Mouse (Mus musculus) embryonic facial prominence, embryonic 10.5 days (tissue): Measurements from ENCODE around the gene Sipa1. TPM values are rescaled to one million over a fixed set of nuclear protein-coding genes. Genes with fewer than 3 reads are reported as not detected.

Experiments used
- DNase-seq: peaks from one replicate; pipeline ENCODE4 v3.0.0-alpha.2; 2017; ENCODE audit warnings: low spot score
- H3K27ac ChIP-seq: fragments of 300-500 bp; sonication (generic); replicated peaks from 2 replicates; pipeline ENCODE4 v1.5.1; 2016; ENCODE audit warnings: mild to moderate bottlenecking
- H3K27me3 ChIP-seq: fragments of 300-500 bp; sonication (generic); replicated peaks from 2 replicates; pipeline ENCODE4 v1.6.1; 2016; ENCODE audit warnings: low read depth, mild to moderate bottlenecking; ENCODE audit not compliant: poor library complexity, severe bottlenecking
- H3K36me3 ChIP-seq: fragments of 300-500 bp; sonication (generic); replicated peaks from 2 replicates; pipeline ENCODE4 v1.6.1; 2016; ENCODE audit warnings: mild to moderate bottlenecking, moderate library complexity
- H3K4me1 ChIP-seq: fragments of 300-500 bp; sonication (generic); 2 replicates; pipeline ENCODE4 v1.6.1; 2016
- H3K4me3 ChIP-seq: fragments of 300-500 bp; sonication (generic); 2 replicates; pipeline ENCODE4 v1.5.1; 2016; ENCODE audit warnings: mild to moderate bottlenecking, moderate library complexity
- H3K9me3 ChIP-seq: fragments of 300-500 bp; sonication (generic); 2 replicates; pipeline ENCODE4 v1.6.1; 2016; ENCODE audit warnings: mild to moderate bottlenecking
- WGBS: fragments of 180-500 bp; shearing (Covaris S2); methylation state at CpG from one replicate; pipeline ENCODE4 v1.1.7; 2016; 5-methylcytosine and 5-hydroxymethylcytosine counted together
- polyA plus RNA-seq: library from polyadenylated mRNA; unstranded; fragments of >200 nt; fragmentation: Nextera tagmentation; extraction: Ambion mirVana; gene quantifications from 2 replicates; pipeline ENCODE4 v1.2.1, GENCODE M21; 2016

The Sipa1 gene
- polyA plus RNA-seq, 1 experiment from 2014 or later: 28.7 TPM

DNA sequence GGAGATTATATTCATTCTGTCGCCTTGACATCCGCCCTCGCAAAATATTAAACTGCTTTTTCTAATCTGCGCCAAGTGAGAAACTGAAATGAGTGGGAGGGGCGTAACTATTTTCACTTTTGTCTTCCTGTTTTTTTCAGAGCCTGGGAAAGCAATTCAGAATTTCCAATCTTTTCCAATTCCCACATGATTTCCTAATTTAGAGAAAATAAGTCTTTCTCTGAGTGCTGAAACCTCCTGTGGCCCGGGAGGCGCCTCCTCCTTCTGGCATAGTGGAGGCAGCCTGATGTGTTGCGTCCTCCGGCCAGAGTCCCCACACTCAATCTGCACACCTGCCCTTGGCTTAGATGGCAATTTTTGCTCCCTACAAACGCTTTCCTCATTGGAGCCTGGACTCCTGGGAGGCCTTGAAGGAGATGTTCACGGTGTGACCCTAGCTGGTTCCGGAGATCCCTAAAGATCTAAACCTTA lies 26.9 kb downstream of the Sipa1 start:
- Histone ChIP-seq H3K4me1 (peaks cover 32% of the 10 kb centered on the region), H3K27ac (peak overlapping the region; percentile 96), H3K4me3 (peak overlapping the region; percentile 75), H3K9me3 (no peaks in the 10 kb centered on the region), H3K27me3 (no peaks in the 10 kb centered on the region), H3K36me3 (peaks cover 33% of the 10 kb centered on the region)
- WGBS: 46% methylated on average over 12 of the region's 12 CpGs
- no peak for DNase-seq

DNA sequence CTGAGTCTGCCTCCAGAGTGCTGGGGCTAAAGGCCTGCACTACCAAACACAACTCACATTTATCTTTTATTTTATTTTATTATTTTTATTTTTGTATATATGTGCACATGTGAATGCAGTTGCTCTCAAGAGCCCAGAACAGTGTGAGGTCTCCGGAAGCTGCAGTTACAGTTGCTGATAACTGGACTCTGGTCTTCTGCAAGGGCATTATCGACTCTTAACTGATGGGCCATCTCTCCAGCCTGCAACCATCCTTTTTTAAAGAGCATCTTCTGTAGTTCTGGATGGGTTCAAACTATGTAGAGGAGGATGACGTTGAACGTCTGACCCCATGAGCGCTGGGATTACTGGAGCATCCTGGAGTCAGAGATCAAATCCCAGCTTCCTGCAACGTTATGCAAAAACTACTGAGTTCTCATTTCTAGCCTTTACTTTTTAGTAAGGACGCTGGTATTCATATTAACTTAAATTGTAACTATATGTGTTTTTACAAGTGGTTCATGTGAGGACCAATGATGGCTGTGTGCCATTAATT lies 27.4 kb downstream of the Sipa1 start:
- no peak overlapping the region for H3K27ac ChIP-seq
- no peaks in the 10 kb centered on the region for H3K27me3 ChIP-seq
- H3K36me3 ChIP-seq: peaks cover 28% of the 10 kb centered on the region
- 83% methylated on average over 7 of the region's 7 CpGs for whole genome bisulfite sequencing
- H3K9me3 ChIP-seq: no peaks in the 10 kb centered on the region
- peaks cover 32% of the 10 kb centered on the region for H3K4me1 ChIP-seq
- no peak for DNase-seq
- H3K4me3 ChIP-seq: 0 out of 2 replicates have a peak overlapping the region, but pooled peaks have one; percentile 75

DNA sequence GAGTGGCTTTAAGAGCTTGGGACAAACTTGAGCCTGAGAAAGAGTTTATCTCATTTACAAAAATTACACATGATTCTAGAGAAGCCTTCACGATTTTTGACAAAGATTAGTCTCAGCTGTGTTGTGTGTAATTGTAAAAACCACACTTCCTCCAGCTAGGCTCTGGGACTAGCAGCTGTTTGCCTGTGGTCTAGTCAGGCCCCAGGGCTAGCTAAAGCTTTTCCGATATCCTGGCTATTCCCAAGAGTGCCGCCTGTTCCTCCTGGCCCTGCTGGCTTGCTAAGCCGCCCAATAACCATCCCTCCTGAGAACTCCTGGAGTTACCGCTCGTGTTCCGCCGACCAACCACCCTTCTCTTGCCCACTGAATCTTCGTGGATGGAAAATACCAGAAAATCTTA lies 31.4 kb downstream of the Sipa1 start:
- H3K9me3 ChIP-seq: no peaks in the 10 kb centered on the region
- H3K4me1 ChIP-seq: peaks cover 11% of the 10 kb centered on the region
- DNase-seq: no peak
- H3K27me3 ChIP-seq: no peaks in the 10 kb centered on the region
- no peaks in the 10 kb centered on the region for H3K36me3 ChIP-seq
- H3K4me3 ChIP-seq: no peak overlapping the region
- no peak overlapping the region for H3K27ac ChIP-seq
- WGBS: 73% methylated on average over 9 of the region's 9 CpGs

DNA sequence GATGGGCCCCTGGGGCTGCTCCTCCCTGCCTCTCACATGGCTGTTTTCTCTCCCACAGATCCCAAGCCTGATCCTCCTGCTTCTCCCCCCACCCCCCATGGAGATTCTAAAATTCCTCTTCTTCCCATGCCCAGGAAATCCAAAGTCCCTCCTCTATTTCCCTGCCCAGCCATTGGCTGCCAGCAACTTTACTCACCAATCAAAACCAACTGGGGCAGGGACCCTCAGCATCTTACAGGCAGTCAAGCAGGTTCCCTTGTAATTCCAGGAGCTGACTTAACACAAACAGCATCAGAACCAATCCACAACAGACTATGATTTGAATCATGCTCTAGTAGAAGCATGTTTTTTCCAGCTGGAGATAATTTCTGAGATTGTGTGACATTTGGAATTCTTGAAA lies 33.6 kb downstream of the Sipa1 start:
- H3K9me3 ChIP-seq: no peaks in the 10 kb centered on the region

DNA sequence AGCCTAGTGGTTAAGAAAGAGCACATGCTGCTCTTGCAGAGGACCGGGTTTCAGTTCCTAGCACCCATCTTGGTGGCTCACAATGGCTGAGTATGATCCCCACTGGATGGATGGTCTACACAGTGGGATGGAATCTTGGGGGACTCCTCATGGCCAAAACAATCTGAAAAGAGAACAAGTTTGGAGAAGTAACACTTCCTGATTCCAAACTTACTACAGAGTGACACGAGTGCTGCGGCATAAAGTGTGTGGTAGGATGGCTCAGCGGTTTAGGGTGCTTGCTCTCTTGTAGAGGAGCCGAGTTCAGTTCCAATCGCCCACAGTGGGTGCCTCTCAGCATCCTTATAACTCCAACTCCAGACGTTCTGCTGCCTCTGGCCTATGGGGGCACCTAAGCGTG lies 38.2 kb downstream of the Sipa1 start:
- no peaks in the 10 kb centered on the region for H3K9me3 ChIP-seq
- H3K4me1 ChIP-seq: no peaks in the 10 kb centered on the region
- no peaks in the 10 kb centered on the region for H3K36me3 ChIP-seq
- no peak overlapping the region for H3K4me3 ChIP-seq
- no peaks in the 10 kb centered on the region for H3K27me3 ChIP-seq
- DNase-seq: no peak
- no peak overlapping the region for H3K27ac ChIP-seq
- WGBS: 84% methylated on average over 8 of the region's 8 CpGs

More for the DNA sequence above, 33.6 kb downstream of the Sipa1 start:
- Histone ChIP-seq H3K4me3 (no peak overlapping the region), H3K36me3 (no peaks in the 10 kb centered on the region), H3K4me1 (no peaks in the 10 kb centered on the region), H3K27ac (no peak overlapping the region), H3K27me3 (no peaks in the 10 kb centered on the region)
- no peak for DNase-seq

DNA sequence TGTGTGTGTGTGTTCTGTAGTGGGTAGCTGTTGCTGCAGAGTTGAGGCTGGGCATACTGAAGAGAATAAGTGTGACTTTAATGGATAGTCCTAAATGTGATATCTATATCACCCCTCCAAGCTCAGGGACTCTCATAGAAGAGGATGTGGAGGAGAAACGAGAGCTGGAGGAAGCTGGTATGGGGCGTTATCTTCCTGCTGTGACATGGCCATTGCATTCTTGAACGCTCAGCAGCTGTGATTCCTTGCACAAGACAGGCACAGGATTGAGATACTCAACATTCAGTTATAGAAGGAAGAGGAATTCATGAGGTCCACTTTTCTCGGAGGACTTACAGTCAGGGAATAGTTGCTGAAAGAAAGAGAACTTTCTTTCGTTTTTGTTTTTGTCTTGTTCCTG lies 41.6 kb downstream of the Sipa1 start:
- no peaks in the 10 kb centered on the region for H3K36me3 ChIP-seq
- 84% methylated on average over 5 of the region's 5 CpGs for WGBS
- H3K9me3 ChIP-seq: no peaks in the 10 kb centered on the region
- no peaks in the 10 kb centered on the region for H3K4me1 ChIP-seq
- H3K27ac ChIP-seq: no peak overlapping the region
- DNase-seq: no peak
- H3K4me3 ChIP-seq: no peak overlapping the region
- H3K27me3 ChIP-seq: no peaks in the 10 kb centered on the region

DNA sequence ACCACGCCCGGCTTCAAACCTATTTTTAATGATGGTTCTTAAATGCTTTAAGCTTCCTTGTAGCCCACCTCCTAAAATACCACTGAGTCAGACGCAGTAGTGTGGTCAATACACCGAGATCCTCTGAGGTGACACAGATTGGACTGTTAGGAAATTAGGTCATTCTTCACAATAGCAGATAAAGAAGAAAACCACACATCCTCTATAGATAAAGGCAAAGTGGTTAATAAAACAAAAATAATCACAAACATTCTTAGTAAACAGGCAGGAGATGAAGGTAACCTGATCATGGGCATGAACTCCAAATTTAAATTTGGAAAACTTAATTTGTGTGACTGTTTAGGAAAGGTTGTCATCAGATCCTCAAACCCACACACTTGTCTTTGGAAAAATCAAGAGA lies 43.5 kb downstream of the Sipa1 start:
- Histone ChIP-seq H3K4me3 (no peak overlapping the region), H3K9me3 (no peaks in the 10 kb centered on the region), H3K27ac (no peak overlapping the region), H3K4me1 (no peaks in the 10 kb centered on the region), H3K36me3 (no peaks in the 10 kb centered on the region), H3K27me3 (no peaks in the 10 kb centered on the region)
- 83% methylated on average over 4 of the region's 4 CpGs for WGBS
- no peak for DNase-seq

DNA sequence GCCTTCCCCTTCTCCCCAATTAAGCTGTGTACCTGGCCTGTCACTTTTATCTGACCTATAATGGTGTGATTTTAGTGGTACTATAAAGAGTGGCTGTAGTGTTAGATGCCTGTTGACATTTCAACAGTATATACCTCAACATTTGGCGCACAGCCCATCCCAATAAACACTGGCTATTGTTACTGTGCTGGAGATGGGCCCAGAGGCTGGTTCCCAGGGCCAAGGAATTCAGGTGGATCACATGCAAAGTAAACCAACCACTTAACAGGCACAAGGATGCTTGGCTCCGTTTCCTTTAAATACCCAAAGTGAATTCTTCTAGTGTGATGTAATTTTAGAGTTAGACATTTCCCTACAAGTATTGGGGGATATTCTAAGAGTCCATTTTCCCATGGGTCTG lies 48.6 kb downstream of the Sipa1 start:
- H3K4me1 ChIP-seq: peaks cover 11% of the 10 kb centered on the region
- 81% methylated on average over 2 of the region's 2 CpGs for WGBS
- H3K27me3 ChIP-seq: no peaks in the 10 kb centered on the region
- no peak overlapping the region for H3K27ac ChIP-seq
- DNase-seq: no peak
- no peaks in the 10 kb centered on the region for H3K36me3 ChIP-seq
- H3K4me3 ChIP-seq: no peak overlapping the region
- no peaks in the 10 kb centered on the region for H3K9me3 ChIP-seq

DNA sequence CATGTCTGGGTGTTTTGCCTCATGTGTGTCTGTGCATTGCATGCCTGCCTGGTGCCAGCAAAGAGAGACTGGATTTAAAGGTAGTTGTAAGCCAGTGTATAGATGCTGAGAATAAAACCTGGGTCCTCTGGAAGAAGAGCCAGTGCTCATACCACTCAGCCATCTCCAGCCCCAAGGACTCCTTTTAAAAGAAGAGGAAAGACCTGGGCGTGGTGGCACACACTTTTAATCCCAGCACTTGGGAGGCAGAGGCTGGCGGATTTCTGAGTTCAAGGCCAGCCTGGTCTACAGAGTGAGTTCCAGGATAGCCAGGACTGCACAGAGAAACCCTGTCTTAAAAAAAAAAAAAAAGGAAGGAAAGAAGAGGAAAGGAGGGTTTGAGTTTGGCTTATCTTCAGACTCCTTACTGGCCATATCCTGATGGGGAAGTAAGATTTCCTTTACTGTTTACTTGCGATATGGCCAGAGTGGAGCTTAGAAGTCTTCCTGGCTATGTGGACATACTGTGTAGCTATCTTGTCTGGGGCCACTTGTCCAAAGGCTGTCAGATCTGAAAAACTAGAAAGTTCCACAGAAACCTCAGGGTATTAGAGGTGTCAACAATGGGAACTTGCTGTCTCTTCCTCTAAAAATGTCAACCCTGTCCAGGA lies 50.6 kb downstream of the Sipa1 start:
- Histone ChIP-seq H3K4me1 (peaks cover 23% of the 10 kb centered on the region), H3K27me3 (no peaks in the 10 kb centered on the region), H3K27ac (no peak overlapping the region), H3K36me3 (peaks cover 12% of the 10 kb centered on the region), H3K4me3 (no peak overlapping the region), H3K9me3 (no peaks in the 10 kb centered on the region)
- 79% methylated on average over 3 of the region's 3 CpGs for WGBS
- DNase-seq: no peak

DNA sequence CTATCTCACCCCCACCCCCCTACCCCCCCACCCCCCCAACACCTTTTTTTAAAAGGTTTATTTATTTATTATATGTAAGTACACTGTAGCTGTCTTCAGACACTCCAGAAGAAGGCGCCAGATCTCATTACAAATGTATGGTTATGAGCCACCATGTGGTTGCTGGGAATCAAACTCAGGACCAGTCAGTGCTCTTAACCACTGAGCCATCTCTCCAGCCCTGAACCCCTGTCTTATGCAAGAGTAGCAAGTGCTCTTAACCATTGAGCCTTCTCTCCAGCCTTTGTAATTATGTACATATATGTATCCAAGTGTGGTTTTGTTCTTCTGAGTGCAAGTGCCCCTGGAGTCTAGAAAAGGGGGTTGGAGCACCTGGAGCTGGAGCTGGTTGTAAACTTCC lies 51.5 kb downstream of the Sipa1 start:
- peaks cover 21% of the 10 kb centered on the region for H3K36me3 ChIP-seq
- H3K9me3 ChIP-seq: no peaks in the 10 kb centered on the region
- WGBS: 86% methylated on average over 1 of the region's 1 CpGs
- no peaks in the 10 kb centered on the region for H3K27me3 ChIP-seq
- no peak overlapping the region for H3K4me3 ChIP-seq
- DNase-seq: no peak
- H3K27ac ChIP-seq: no peak overlapping the region
- H3K4me1 ChIP-seq: peaks cover 23% of the 10 kb centered on the region

DNA sequence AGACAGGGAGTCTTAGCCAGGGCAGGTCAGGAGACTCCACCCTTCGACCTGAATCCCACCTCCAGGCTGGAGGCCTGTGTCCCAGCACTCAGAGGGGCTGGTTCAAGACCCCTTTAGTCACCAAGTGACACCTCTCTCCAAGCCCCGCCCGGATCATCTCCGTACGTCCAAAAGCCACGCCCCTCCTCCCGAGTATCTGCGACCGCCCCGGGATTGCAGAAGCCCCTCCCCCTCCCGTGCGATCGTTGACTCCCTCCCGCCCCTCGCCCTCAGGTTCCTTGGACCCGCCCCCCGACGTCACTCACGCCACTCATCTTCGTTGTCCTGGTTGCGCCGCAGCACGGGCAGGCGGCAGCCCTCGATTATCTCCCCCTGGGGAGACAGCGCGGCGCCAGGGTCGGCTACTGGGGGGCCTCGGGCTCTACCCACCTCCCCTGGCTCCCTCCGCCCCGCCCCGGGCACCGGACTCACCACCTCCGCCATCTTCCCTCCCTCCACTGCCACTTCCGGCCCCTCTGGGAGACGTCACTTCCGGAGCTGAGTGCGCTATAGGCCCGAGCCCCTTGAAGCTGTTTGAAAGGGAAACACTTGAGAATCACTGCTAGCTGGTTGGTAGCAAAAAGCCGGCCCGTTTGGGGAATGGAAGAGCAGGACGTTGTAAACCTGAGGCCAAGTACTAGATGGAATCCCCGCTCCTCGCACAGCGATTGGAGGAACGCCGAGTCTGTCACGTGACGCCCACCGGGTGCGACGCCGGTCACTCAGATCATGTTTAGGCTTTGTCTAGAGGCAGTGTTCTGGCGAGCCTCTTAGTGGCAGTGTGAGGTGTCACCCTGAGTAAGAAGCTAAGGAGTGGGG lies 53.7 kb downstream of the Sipa1 start, which contains the start of gene Kat5:
Gene Kat5 (minus strand): TSS at position 691 of the 858 bp plus-strand sequence.
- Histone ChIP-seq H3K36me3 (peaks cover 43% of the 10 kb centered on the region), H3K27me3 (no peaks in the 10 kb centered on the region), H3K4me1 (peaks cover 23% of the 10 kb centered on the region), H3K9me3 (no peaks in the 10 kb centered on the region), H3K27ac (peak within 1 kb of the TSS; percentile 100), H3K4me3 (peak within 1 kb of the TSS; percentile 86)
- DNase-seq: peak; percentile 94
- WGBS: under 1% methylated on average over 55 of the region's 55 CpGs

DNA sequence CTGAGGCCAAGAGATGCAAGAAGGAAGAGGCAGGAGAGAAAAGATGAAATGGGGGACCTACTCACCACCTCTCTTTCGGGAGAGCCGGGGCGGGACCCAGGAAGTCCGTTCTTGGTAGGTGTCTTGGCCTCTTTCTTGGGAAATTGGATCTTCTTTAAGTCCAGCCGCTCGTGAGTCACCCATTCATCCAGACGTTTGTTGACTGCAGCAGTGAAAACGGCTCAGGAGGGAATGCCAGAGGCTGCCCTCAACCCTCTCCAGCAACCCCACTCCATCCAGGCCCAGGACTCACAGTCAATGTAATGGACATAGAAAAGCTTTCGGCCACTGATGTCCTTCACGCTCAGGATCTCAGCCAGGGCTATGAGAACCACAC lies 54.3 kb downstream of the Sipa1 start:
- WGBS: 66% methylated on average over 10 of the region's 10 CpGs
- H3K4me1 ChIP-seq: peaks cover 23% of the 10 kb centered on the region
- H3K27ac ChIP-seq: peak overlapping the region; percentile 100

More for the DNA sequence above, 54.3 kb downstream of the Sipa1 start:
- no peaks in the 10 kb centered on the region for H3K27me3 ChIP-seq
- peaks cover 49% of the 10 kb centered on the region for H3K36me3 ChIP-seq
- DNase-seq: no peak
- H3K9me3 ChIP-seq: no peaks in the 10 kb centered on the region
- peak overlapping the region; percentile 86 for H3K4me3 ChIP-seq
